Mouse (Mus musculus): ENCODE measurements around the gene Try5.
"Not testable (repeated sequence)": the region's sequence is repeated elsewhere in the genome, so short reads cannot be mapped to it uniquely, and the experiment has no call there.

Gene Try5

DNA sequence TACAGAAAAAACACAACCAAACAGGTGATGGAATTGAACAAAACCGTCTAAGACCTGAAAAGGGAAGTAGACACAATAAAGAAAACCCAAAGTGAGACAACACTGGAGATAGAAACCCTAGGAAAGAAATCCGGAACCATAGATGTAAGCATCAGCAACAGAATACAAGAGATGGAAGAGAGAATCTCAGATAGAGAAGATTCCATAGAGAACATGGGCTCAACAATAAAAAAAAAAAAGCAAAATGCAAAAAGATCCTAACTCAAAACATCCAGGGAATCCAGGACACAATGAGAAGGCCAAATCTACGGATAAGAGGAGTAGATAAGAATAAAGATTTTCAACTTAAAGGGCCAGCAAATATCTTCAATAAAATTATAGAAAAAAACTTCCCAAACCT lies at the start of gene Try5:
Gene Try5, minus strand, starts transcription at position 101 of the 400 bp plus-strand sequence.
- not testable (repeated sequence) for DNase-seq (ENCODE audit: low read depth, low spot score)

GRCm38 (mm10) chr6:41353932-41354331 lies 37.3 kb upstream of the Try5 start, which contains the start of gene Try10:
Gene Try10 (plus strand): TSS chr6:41354105.
- DNase-seq (ENCODE audit: low read depth, low spot score) = no peak

DNA sequence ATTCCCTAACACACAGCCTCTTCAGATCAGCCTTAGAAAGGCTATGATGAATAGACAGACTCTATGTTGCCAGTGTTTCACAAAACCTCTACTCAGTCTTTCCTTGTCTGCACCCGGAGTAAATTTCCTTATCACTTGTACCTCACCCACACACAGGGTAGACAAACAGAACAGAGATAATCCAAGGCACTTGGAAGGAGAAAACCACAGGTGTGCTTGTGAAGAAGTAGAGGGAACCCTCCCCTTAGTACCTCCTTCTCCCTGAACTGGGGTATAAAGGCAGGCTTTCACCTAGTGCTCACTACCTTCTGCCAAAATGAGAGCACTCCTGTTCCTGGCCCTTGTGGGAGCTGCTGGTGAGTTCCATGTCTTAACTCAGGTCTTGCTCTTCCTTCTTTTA lies 14.7 kb downstream of the Try5 start, which contains the start of gene Try4:
Gene Try4, plus strand, starts transcription at position 301 of the 400 bp plus-strand sequence.
- no peak for DNase-seq (ENCODE audit: low read depth, low spot score)

DNA sequence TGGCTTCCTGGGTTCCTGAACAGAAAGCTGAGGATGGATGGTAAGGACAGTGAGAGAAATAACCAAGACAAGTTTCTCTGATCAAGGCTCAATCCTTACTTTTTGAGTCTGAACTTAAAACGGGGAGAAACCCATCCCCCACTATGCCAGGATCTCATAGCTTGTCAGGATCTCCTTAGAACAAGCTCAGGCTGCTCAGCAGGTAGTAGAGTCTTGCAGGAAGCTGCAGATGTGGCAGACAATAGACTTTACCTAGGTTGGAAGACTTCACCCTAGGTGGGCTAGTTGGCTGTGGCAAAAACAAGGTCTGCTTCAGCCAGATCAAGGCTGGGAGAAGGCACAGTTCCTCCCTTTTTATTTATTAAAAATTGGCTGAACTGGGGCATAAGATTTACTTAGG lies 18.4 kb downstream of the Try5 start:
- DNase-seq (ENCODE audit: low read depth, low spot score) = no peak

DNA sequence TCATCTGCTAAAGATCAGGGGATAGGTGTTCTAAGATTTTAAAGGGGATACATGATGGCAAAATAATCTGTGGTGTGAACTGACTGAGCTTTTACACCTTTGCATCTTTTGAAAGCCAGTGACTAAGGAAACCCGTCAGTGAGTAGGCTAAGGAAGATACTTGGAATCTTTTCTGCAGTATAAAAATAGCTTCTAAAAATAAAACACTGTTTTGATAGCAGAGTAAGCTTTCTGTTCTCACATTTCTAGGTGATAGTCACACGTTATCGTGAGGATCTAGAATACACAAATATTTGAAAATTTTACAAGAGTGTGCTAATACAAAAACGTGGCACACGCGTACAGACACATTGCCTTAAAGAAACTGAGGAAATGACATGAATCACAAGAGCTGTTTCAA lies 50.5 kb downstream of the Try5 start:
- DNase-seq (ENCODE audit: low read depth, low spot score) = no peak

DNA sequence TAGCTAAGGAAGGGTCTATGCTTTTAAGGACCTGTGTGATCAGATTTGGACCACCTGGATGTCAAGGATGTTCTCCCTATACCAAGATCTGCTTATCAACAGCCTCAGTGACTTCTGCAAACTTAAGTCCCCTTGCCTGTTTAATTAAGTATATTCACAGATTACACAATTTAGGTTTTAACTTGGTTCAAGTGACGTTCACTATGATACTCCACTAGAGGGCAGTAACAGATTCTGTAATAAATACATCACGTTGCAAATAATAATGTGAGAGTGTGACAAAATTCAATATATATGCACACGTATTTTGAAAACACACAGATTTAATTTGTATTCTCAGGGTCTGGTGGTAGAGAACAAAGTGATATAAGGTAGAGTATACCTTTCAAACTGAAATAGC lies 53.8 kb downstream of the Try5 start:
- DNase-seq (ENCODE audit: low read depth, low spot score) = peak; percentile 15
